Mouse (Mus musculus) embryonic facial prominence, embryonic 11.5 days (tissue): ENCODE measurements at regions not wholly inside any gene's neighbourhood (a gene's known extent, or its start where the extent isn't known, plus 50 kb on each side); places are given as distances from the start of the nearest gene placed in this dataset.

Experiments
- ATAC-seq: fragments of 200-750 bp; cut with Nextera tagmentation; replicated peaks from 2 replicates; pipeline ENCODE4 v1.8.0; 2017; ENCODE audit warnings: low read depth; ENCODE audit not compliant: insufficient number of reproducible peaks, low FRiP score, low TSS enrichment
- DNase-seq: peaks from one replicate; pipeline ENCODE4 v3.0.0-alpha.2; 2015; ENCODE audit warnings: low spot score
- H3K27ac ChIP-seq: fragments of 300-500 bp; sonication (generic); replicated peaks from 2 replicates; pipeline ENCODE4 v1.5.1; 2014; ENCODE audit warnings: mild to moderate bottlenecking, low read depth, low read length, control low read depth
- H3K27me3 ChIP-seq: fragments of 300-500 bp; sonication (generic); 2 replicates; pipeline ENCODE4 v1.6.1; 2014; ENCODE audit warnings: mild to moderate bottlenecking, low read length, moderate library complexity, mixed read lengths; ENCODE audit not compliant: control insufficient read depth, insufficient read depth
- H3K36me3 ChIP-seq: fragments of 300-500 bp; sonication (generic); replicated peaks from 2 replicates; pipeline ENCODE4 v1.6.1; 2014; ENCODE audit warnings: low read depth, mild to moderate bottlenecking, low read length, moderate library complexity, mixed read lengths; ENCODE audit not compliant: control insufficient read depth, insufficient read depth
- H3K4me1 ChIP-seq: fragments of 300-500 bp; sonication (generic); 2 replicates; pipeline ENCODE4 v1.6.1; 2014; ENCODE audit warnings: low read length, mixed read lengths; ENCODE audit not compliant: control insufficient read depth, insufficient read depth
- H3K4me2 ChIP-seq: fragments of 300-500 bp; sonication (generic); 2 replicates; pipeline ENCODE4 v1.6.1; 2014; ENCODE audit warnings: low read depth, mild to moderate bottlenecking, control low read depth, low read length, moderate library complexity
- H3K4me3 ChIP-seq: fragments of 300-500 bp; sonication (generic); 2 replicates; pipeline ENCODE4 v1.5.1; 2014; ENCODE audit warnings: low read depth, low read length, control low read depth
- H3K9ac ChIP-seq: fragments of 300-500 bp; sonication (generic); replicated peaks from 2 replicates; pipeline ENCODE4 v1.6.1; 2014; ENCODE audit warnings: mild to moderate bottlenecking, control low read depth, low read length
- H3K9me3 ChIP-seq: fragments of 300-500 bp; sonication (generic); replicated peaks from 2 replicates; pipeline ENCODE4 v1.6.1; 2016; ENCODE audit warnings: mild to moderate bottlenecking, low read length, inconsistent platforms, mixed read lengths; ENCODE audit not compliant: control insufficient read depth
- WGBS: fragments of 180-500 bp; shearing (Covaris S2); extraction: QIAGEN DNeasy Blood & Tissue Kit; methylation state at CpG from one replicate; pipeline ENCODE4 v1.1.7; 2014; 5-methylcytosine and 5-hydroxymethylcytosine counted together

DNA sequence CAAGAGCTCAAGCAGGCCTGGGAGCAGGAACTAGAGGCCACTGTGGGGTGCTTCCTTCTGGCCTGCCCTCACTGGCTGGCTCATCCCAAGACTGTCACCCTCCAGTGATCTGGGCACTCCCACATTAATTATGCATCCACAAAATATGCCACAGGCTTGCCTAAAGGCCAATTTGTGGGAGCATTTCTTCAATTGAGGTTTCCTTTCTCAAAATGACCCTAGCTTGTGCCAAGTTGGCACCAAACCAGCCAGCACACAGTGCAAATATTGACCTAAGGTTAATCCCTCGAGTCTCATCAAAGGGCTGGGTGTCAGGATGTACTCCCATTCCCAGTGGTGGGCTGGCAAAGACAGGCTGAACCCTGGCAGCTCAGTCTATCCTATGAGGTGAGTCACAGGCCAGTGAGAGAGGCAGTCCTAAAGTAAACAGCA is 119.9 kb upstream of the Man2a1 start:
- Histone ChIP-seq H3K27me3 (no peaks in the 10 kb centered on the region), H3K4me3 (no peak overlapping the region), H3K4me2 (no peak overlapping the region), H3K27ac (no peak overlapping the region), H3K9me3 (no peaks in the 10 kb centered on the region), H3K36me3 (no peaks in the 10 kb centered on the region), H3K9ac (no peak overlapping the region), H3K4me1 (no peaks in the 10 kb centered on the region)
- WGBS = 38% methylated on average over 1 of the region's 1 CpGs
- ATAC-seq = no peak
- DNase-seq = no peak

DNA sequence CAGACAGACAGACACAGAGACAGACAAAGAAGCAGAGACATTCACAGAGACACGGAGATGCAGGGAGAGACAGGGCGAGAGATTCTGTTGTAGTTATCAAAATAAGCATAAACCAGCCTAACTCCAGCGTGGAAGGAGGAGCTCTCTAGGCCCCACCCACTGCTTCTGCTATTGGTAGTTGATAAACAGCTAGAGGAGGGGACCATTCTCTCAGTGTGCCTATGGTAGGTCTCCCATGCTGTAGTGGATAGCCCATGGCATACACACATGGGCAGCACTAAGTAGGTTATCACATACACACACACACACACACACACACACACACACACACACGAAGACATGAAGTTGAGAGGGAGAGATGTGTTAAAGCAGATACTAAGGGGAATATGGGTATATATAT is 115.7 kb upstream of the Man2a1 start:
- Histone ChIP-seq H3K4me1 (no peaks in the 10 kb centered on the region), H3K9ac (no peak overlapping the region), H3K4me3 (no peak overlapping the region), H3K27ac (no peak overlapping the region), H3K4me2 (no peak overlapping the region), H3K27me3 (no peaks in the 10 kb centered on the region), H3K9me3 (no peaks in the 10 kb centered on the region), H3K36me3 (no peaks in the 10 kb centered on the region)
- no peak for DNase-seq
- ATAC-seq = no peak
- 87% methylated on average over 4 of the region's 4 CpGs for WGBS

DNA sequence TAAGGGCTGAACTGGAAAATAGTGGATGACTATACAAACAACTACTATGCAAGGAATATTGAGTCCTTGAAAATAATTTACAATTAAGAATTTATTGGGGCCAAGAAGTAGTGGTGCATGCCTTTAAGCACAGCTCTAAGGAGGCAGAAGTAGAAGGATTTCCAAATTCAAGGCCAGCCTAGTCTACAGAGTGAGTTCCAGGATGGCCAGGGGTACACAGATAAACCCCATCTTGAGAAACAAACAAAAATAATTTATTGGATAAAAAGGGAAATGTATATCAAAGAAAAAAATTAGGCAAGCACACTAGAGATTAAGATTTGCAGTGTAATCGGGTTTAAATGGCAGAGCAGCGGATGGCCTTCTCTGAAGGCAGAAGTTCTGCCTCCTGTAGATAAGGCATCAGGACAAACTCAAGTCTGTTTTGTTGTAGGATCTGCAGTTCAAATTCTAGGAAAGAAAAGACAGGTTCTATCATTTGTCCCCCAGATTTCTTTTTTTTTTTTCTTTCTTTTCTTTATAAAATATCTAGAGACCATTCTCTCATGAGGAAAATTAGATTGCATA is 110.7 kb upstream of the Man2a1 start:
- H3K9me3 ChIP-seq = no peaks in the 10 kb centered on the region
- H3K27ac ChIP-seq = no peak overlapping the region
- 86% methylated on average over 2 of the region's 2 CpGs for WGBS
- no peak overlapping the region for H3K4me2 ChIP-seq
- ATAC-seq = no peak
- no peaks in the 10 kb centered on the region for H3K4me1 ChIP-seq
- DNase-seq = no peak
- H3K27me3 ChIP-seq = no peaks in the 10 kb centered on the region
- no peak overlapping the region for H3K4me3 ChIP-seq
- no peak overlapping the region for H3K9ac ChIP-seq
- no peaks in the 10 kb centered on the region for H3K36me3 ChIP-seq

DNA sequence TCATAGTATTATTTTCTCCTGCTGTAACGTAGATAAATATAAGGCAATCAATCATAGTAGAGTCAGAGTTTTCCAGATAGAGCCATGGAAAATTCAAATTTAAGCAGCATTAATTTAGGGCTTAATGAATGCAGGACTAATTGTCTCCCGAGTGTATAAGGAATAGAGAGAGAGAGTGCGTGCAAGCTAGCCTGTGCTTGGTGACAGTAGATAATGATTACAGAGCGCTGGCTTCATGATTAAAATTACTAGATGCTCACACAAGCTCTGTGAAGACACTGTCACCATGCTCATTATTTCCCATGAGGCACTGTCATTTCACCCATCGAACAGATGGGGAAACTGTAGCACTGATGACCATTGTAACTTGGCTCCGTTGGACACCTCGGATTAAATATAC is 109.9 kb upstream of the Man2a1 start:
- Histone ChIP-seq H3K4me1 (no peaks in the 10 kb centered on the region), H3K4me3 (no peak overlapping the region), H3K9me3 (no peaks in the 10 kb centered on the region), H3K9ac (no peak overlapping the region), H3K4me2 (no peak overlapping the region), H3K27me3 (no peaks in the 10 kb centered on the region), H3K36me3 (no peaks in the 10 kb centered on the region), H3K27ac (no peak overlapping the region)
- no peak for ATAC-seq
- 88% methylated on average over 7 of the region's 7 CpGs for WGBS
- DNase-seq = no peak

DNA sequence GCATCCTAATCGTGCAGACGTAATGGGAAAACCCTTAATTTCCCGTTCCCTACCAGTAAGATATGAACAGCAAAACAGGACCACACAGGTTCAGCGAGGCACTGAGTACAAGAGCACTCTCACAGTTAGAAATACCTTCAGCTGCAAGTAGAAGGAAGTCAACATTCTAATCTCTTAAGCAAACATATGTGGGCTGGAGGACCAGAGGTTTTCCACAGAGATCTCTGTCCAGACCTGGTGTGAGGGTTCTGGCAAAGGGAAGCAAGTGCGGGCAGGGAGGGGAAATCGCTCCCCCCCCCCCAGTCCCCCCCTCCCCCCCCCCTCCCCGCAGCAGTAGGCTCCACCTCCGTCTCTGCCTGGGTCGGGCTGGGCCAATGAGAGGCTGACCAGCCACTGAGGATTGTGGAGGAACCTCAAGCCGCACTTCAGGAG is 108.6 kb upstream of the Man2a1 start:
- no peak overlapping the region for H3K4me3 ChIP-seq
- no peaks in the 10 kb centered on the region for H3K4me1 ChIP-seq
- H3K4me2 ChIP-seq = no peak overlapping the region
- H3K9me3 ChIP-seq = no peaks in the 10 kb centered on the region
- no peaks in the 10 kb centered on the region for H3K27me3 ChIP-seq
- ATAC-seq (no peak), DNase-seq (no peak)
- 63% methylated on average over 7 of the region's 10 CpGs for WGBS
- H3K36me3 ChIP-seq = no peaks in the 10 kb centered on the region
- no peak overlapping the region for H3K27ac ChIP-seq
- H3K9ac ChIP-seq = no peak overlapping the region

DNA sequence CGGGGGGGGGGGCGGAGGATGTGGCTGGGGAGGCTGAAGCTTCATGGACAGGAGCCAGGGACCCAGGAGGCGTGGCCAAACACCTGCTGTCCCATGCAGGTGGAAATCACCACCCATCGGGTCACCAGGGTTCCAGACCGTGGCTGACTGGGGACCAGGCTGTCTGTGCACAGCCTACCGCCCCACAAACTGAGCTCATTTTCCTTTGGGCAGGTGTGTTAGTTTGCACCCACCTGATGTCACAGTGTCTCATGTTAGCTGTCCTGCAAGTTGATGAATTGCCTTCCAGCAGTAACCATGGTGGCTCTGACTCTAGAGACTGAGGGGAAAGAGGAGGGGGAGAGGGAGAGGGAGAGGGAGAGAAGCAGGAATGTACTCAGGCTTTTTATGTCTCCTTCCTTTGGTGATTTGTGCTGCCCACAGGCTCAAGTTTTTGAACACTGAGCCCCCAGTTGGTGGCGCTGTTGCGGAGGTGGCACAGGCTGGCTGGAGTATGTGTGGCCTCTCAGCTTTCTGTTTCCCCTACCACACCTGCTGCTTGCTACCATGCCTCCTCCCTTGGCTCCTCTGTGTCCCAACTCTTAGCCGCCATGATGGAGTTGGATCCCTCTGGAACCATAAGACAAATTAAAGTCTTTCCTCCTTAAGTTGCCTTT is 107.8 kb upstream of the Man2a1 start:
- Histone ChIP-seq H3K27ac (no peak overlapping the region), H3K9ac (no peak overlapping the region), H3K36me3 (no peaks in the 10 kb centered on the region), H3K4me1 (no peaks in the 10 kb centered on the region), H3K9me3 (no peaks in the 10 kb centered on the region), H3K4me2 (no peak overlapping the region), H3K4me3 (no peak overlapping the region), H3K27me3 (no peaks in the 10 kb centered on the region)
- ATAC-seq (no peak), DNase-seq (no peak)
- 44% methylated on average over 9 of the region's 9 CpGs for WGBS

DNA sequence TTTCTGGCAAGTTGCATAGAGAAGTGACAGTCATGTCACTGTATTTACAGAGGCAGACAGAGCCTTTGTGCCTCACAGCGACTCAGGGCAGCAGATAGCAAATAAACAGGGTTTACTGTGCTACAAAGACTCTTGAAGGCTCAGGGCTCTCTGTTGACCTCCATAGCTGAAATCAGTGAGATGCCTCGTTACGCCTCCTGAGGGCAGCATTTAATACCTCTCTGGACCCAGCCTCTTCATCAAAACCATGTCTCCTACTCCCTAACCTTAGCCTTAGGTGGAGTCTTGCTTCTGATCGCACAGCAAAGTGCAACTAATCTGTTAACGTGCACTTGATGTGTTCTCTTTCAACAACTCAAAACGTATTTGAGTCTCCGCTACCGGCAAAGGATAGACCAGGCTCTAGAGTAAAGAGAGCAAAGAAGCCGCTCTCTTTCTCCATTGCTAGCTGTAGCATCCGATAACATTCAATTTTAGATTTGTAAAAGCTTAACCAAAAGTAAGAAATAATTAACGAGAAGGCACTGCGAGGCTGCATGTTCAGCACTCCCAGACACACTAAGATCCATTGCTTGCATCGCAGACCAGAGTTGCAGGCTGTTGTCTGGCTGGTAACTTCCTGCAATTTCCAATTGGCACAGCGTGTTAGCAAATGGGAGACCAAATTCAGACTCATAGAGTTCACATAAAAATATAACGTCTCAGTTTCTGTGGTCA is 101.1 kb upstream of the Man2a1 start:
- Histone ChIP-seq H3K9ac (no peak overlapping the region), H3K4me1 (no peaks in the 10 kb centered on the region), H3K36me3 (no peaks in the 10 kb centered on the region), H3K4me3 (no peak overlapping the region), H3K4me2 (no peak overlapping the region), H3K27me3 (no peaks in the 10 kb centered on the region), H3K9me3 (no peaks in the 10 kb centered on the region), H3K27ac (no peak overlapping the region)
- WGBS = 60% methylated on average over 15 of the region's 15 CpGs
- ATAC-seq = no peak
- DNase-seq = peak; percentile 56

DNA sequence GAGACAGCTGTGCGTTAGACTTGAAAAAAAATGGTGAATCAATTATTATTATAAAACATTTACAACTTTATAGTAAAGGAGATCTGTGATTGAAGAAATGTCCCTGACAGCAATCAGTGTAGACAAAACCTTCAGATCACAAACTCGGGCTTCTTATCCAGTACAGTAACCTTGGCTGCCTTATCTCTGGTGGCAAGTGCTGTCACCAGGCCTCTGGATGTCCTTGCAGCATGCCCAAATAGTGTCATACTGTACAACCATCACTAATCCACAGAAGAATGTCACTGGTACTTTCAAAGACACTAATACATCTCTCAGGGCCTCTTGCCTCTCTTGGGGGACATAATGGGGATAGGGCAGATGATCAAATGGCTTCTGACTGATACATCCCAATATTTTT is 98.2 kb upstream of the Man2a1 start:
- no peaks in the 10 kb centered on the region for H3K36me3 ChIP-seq
- H3K4me1 ChIP-seq = no peaks in the 10 kb centered on the region
- H3K4me2 ChIP-seq = no peak overlapping the region
- H3K9me3 ChIP-seq = no peaks in the 10 kb centered on the region
- DNase-seq = no peak
- WGBS = 87% methylated on average over 2 of the region's 2 CpGs
- no peak overlapping the region for H3K4me3 ChIP-seq
- H3K27me3 ChIP-seq = no peaks in the 10 kb centered on the region
- no peak overlapping the region for H3K9ac ChIP-seq
- H3K27ac ChIP-seq = no peak overlapping the region
- ATAC-seq = no peak
